ENCODE assay signal across 9 mouse cellular contexts in the genomic region with DNA sequence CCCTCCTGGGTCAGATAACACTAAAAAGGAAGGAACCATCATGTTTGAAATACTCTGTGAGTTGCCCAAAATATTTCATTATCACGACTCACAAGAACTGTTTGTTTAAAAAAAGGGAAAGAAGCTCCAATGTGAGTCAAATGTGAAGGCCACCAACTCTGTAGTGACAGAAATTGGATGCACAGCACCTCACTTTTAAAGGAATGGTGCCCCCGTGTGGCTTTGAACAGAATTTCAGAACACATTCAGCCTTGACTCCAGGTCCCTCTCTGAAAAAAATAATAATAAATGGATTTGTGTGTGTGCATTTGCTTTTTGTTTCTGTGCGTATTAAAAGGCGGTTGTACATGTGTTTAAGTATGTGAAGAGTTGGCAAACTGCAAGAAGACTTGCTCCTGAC.
DNase-seq lines count a peak whose midpoint lies in the region; ATAC-seq and TF ChIP-seq lines count a peak whose summit lies in the region.
"Had no signal": no experiment of that assay in that cellular context is flagged by ENCODE, and none has a peak within 500 bp of the region (broad histone marks: within the 10 kb centered on the region; RNA-seq: fewer than 3 reads in every experiment).

No protein-coding gene starts in this region.

- no peaks in the 10 kb centered on the region for H3K4me1 ChIP-seq in intestine, embryonic 14.5 days (replicated peaks; ENCODE audit: control insufficient read depth, insufficient read depth, low read length)
- H3K4me1 ChIP-seq in intestine, embryonic 15.5 days (replicated peaks): no peaks in the 10 kb centered on the region
- H3K4me1 ChIP-seq in lung, embryonic 14.5 days (ENCODE audit: insufficient read depth): no peaks in the 10 kb centered on the region; the same call in 1 of the 2 replicates

- no peak overlapping the region for H3K4me2 ChIP-seq in intestine, embryonic 14.5 days (ENCODE audit: low read length)
- H3K4me2 ChIP-seq in intestine, embryonic 15.5 days (replicated peaks): no peak overlapping the region
- H3K4me2 ChIP-seq in lung, embryonic 14.5 days: no peak overlapping the region
- H3K4me2 ChIP-seq: limb, embryonic 13.5 days had no signal

- no peak overlapping the region for H3K9ac ChIP-seq in intestine, embryonic 14.5 days (ENCODE audit: low read length)
- H3K9ac ChIP-seq in intestine, embryonic 15.5 days: no peak overlapping the region
- no peak overlapping the region for H3K9ac ChIP-seq in lung, embryonic 14.5 days
- H3K9ac ChIP-seq: limb, embryonic 13.5 days had no signal

- no peak overlapping the region for H3K27ac ChIP-seq in intestine, embryonic 14.5 days (ENCODE audit: low read depth)
- H3K27ac ChIP-seq in intestine, embryonic 15.5 days: no peak overlapping the region
- no peak overlapping the region for H3K27ac ChIP-seq in lung, embryonic 14.5 days (ENCODE audit: low read depth)
- H3K27ac ChIP-seq: limb, embryonic 13.5 days had no signal

- no peaks in the 10 kb centered on the region for H3K36me3 ChIP-seq in intestine, embryonic 14.5 days (ENCODE audit: control insufficient read depth, insufficient read depth, low read length)
- H3K36me3 ChIP-seq in intestine, embryonic 15.5 days: no peaks in the 10 kb centered on the region
- H3K36me3 ChIP-seq in lung, embryonic 14.5 days (ENCODE audit: insufficient read depth): no peaks in the 10 kb centered on the region
- H3K36me3 ChIP-seq: limb, embryonic 13.5 days had no signal

- no peaks in the 10 kb centered on the region for H3K9me3 ChIP-seq in intestine, embryonic 14.5 days (ENCODE audit: control insufficient read depth, low read length)
- H3K9me3 ChIP-seq in intestine, embryonic 15.5 days: no peaks in the 10 kb centered on the region
- H3K9me3 ChIP-seq in lung, embryonic 14.5 days (ENCODE audit: low read depth, low read length): no peaks in the 10 kb centered on the region
- H3K9me3 ChIP-seq: limb, embryonic 13.5 days had no signal

- TF ChIP-seq CTCF in lung, embryonic 14.5 days (IDR thresholded peaks at IDR 0.05; ENCODE audit: low read depth): peak; percentile 75

- WGBS in intestine, embryonic 14.5 days: 25% methylated on average over 4 of the region's 4 CpGs
- 19% methylated on average over 4 of the region's 4 CpGs for whole genome bisulfite sequencing in intestine, embryonic 15.5 days
- 17% methylated on average over 4 of the region's 4 CpGs for WGBS in large intestine, adult 2 months
- 17% methylated on average over 4 of the region's 4 CpGs for WGBS in lung, embryonic 14.5 days

- no peak overlapping the region for H3K4me3 ChIP-seq in intestine, embryonic 14.5 days (ENCODE audit: low read depth, low read length)
- H3K4me3 ChIP-seq in intestine, embryonic 15.5 days (replicated peaks): no peak overlapping the region
- H3K4me3 ChIP-seq in lung, embryonic 14.5 days (ENCODE audit: low read depth, low read length): no peak overlapping the region
- H3K4me3 ChIP-seq: limb, embryonic 13.5 days had no signal

- peak; percentile 78 for DNase-seq in intestine, embryonic 14.5 days (ENCODE audit: low spot score)
- peak; percentile 39 for DNase-seq in Muller cell, postnatal 12 days (ENCODE audit: inconsistent ontology term)
- peak; percentile 87 to 90 for DNase-seq in cerebellum, postnatal 14 days
- DNase-seq in gastrocnemius, postnatal 14 days: peak; percentile 62
- DNase-seq in large intestine, adult 2 months (ENCODE audit: low read depth, low spot score): peak; percentile 8
- DNase-seq in lung, embryonic 14.5 days: peak; percentile 87
- DNase-seq in right cerebral cortex, postnatal 10 days (ENCODE audit: low spot score in 2 of 2): peak; percentile 66 to 84

- ATAC-seq in intestine, embryonic 14.5 days (replicated peaks; ENCODE audit: low FRiP score, low TSS enrichment, low read depth): no peak
- no peak for ATAC-seq in intestine, embryonic 15.5 days
- ATAC-seq in lung, embryonic 14.5 days (ENCODE audit: insufficient read depth): no peak

- no peaks in the 10 kb centered on the region for H3K27me3 ChIP-seq in intestine, embryonic 14.5 days (replicated peaks; ENCODE audit: control insufficient read depth, insufficient read depth, low read length)
- H3K27me3 ChIP-seq in intestine, embryonic 15.5 days (replicated peaks): no peaks in the 10 kb centered on the region
- H3K27me3 ChIP-seq in lung, embryonic 14.5 days (ENCODE audit: insufficient read depth, low read length): no peaks in the 10 kb centered on the region
- H3K27me3 ChIP-seq: limb, embryonic 13.5 days had no signal

- intact Hi-C loops in gastrocnemius, postnatal 14 days (cut with DNase I; ENCODE audit: low total_unique reads): no loop called here

Comparison
In these comparisons a context has a peak if more than half of its experiments do, and no peak if none do; other contexts are left out.
1. DNase-seq: peak in every context shown above with its lines; median percentile 88 in cerebellum, postnatal 14 days; 87 in lung, embryonic 14.5 days; 78 in intestine, embryonic 14.5 days; 75 in right cerebral cortex, postnatal 10 days; 62 in gastrocnemius, postnatal 14 days; 39 in Muller cell, postnatal 12 days; 8 in large intestine, adult 2 months.